Mouse (Mus musculus) kidney, adult 9 months (tissue): ENCODE data around the gene Abi2.

Experiments used
- DNase-seq: peaks from one replicate; pipeline ENCODE4 v3.0.0; 2022

Gene Abi2

DNA sequence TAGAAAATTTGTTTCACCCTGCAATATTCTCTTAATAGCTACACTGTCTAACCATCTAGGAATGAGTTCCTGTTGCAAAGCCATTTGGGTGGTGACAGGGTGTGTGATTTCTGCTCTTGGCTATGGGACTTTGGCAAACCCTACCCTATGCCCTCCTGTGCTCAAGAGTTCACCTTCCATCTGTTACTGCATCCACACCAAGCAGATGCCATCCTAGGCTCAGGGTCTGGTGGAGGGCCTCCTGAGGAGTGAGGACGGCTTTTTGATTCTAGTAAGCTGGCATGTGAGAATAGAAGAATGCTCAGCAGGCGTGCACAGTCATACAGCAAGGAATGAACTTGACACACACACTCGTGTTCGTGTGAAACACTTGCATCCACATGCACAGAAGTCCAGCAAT lies 81.1 kb downstream of the Abi2 start:
- no peak for DNase-seq

DNA sequence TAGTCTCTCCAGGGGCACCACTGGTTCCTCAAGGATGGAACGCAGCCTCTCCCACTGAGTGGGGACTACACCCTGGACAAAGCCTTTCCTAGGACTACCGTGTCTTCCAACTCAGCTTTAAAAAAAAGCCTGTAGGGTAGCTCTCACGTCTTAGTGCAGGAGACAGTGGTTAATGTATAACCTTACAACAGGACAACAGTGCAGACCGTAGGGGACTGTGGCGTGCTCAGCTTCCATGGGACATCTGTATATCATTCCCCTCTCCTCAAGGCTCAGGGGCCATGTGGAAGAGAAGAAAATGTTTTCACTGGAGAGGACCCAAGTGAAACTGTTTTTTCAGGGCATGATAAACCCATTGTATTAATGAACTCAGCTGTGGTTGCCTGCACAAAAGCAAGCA lies 83.0 kb downstream of the Abi2 start:
- DNase-seq = peak; percentile 24

DNA sequence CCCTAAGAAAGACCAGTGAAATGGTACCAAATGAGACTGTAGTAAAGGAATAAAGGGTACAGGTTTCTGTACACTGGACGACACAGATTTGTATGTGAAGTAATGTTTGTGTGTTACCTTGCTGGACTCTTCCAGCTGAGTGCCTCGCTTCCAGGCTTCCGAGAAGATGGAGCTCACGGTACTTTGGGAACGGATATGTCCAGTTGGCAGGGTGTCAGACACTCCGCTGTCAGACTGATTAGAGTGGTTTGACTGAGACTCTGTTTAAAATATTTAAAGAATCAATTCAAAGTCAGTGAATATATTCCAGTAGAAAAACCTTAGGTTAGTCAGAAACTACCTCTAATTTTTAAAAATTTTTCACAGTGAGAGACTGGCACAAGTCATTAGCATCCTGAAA lies 84.0 kb downstream of the Abi2 start:
- DNase-seq = no peak

DNA sequence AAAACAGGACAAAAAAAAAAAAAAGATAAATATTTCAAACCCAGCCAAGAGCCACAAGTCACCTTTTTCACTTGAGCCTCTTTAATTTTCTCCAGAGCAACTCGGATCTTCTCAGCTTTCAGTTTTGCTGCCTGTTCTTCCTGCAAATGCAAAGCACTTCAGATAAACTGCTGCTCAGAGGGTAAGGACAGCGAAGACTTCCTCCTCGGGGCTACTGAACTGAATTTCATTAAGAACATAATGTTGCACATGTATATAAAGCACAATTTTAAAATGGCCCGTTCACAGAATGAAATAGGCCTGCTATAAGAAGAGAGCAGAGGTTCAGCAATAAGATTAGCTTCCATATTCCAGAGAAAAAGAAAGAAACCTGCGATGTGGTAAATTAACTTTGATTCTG lies 94.0 kb downstream of the Abi2 start:
- no peak for DNase-seq

DNA sequence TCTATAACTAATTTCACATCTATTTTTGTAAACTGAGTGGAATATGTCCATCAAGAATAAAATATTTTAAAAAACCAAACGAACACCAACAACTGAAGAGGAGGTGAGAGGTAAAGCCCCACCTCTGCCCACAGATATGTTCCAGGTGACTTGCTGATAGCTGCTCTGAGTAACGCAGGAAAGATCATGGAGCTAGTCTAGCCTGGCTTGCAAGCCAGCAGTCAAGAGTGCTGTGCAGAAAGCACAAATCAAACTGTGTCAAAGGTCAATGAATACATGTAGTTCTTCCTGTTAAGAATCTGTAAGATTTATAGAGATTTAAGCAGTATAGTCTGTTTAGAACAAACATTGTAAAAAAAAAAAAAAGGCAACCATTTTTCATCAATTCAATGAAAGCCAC lies 101.2 kb downstream of the Abi2 start:
- no peak for DNase-seq

DNA sequence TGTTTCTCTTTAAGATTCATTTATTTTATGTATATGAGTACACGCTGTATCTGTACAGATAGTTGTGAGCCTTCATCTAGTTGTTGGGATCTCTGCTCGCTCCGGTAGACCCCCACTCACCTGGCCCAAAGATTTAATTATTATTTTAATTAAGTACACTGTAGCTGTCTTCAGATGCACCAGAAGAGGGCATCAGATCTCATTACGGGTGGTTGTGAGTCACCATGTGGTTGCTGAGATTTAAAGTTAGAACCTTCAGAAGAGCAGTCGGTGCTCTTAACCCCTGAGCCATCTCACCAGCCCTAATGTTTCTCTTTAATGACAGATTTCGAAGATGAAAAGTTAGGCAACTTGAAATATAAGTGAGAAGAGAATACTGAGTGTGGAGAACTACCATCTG lies 120.7 kb downstream of the Abi2 start:
- DNase-seq = peak; percentile 7

DNA sequence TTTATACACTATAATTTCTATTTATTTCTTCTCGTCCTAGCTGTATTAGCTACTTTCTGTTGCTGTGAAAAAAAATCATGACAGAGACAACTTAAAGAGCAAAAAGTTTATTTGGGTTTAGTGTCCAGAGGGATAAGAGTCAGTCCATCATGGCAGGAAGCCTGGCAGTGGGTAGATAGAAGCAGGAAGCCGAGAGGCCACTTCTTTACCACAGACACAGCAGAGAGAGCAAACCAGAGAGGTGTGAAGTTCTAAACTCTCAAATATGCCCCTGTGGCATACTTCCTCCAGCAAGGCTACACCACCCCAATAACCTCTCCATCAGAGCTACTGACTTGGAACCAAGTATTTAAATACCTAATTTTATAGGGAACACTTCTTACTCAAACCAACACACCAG lies 121.2 kb downstream of the Abi2 start:
- DNase-seq = no peak
